Mouse (Mus musculus): ENCODE measurements around the gene Gns.

GRCm38 (mm10) chr10:121429581-121429980 lies 64.7 kb downstream of the Gns start:
- TF ChIP-seq CHD2 (IDR thresholded peaks at IDR 0.05; ENCODE audit: low read depth, low read length), result no peak
- no peak for TF ChIP-seq ZNF384 (IDR thresholded peaks at IDR 0.05; ENCODE audit: low read depth, low read length)
- TF ChIP-seq ZC3H11A (IDR thresholded peaks at IDR 0.05; ENCODE audit: borderline replicate concordance, low read depth, low read length), result no peak
- TF ChIP-seq MAFK (IDR thresholded peaks at IDR 0.05; ENCODE audit: insufficient read depth, low read depth, low read length), result no peak
